Mouse (Mus musculus) lung, embryonic 14.5 days (tissue): ENCODE measurements at regions not wholly inside any gene's neighbourhood (a gene's known extent, or its start where the extent isn't known, plus 50 kb on each side); places are given as distances from the start of the nearest gene placed in this dataset.
A peak's percentile ranks its signal among the peaks of the same experiment; 100 is the strongest.

Experiments
- ATAC-seq: fragments of 200-750 bp; cut with Nextera tagmentation; 2 replicates; pipeline ENCODE4 v1.8.0; 2017; ENCODE audit warnings: mild to moderate bottlenecking, moderate TSS enrichment, moderate library complexity; ENCODE audit not compliant: insufficient read depth
- DNase-seq: peaks from one replicate; pipeline ENCODE4 v3.0.0-alpha.2; 2015
- H3K27ac ChIP-seq: fragments of 300-500 bp; sonication (generic); 2 replicates; pipeline ENCODE4 v1.5.1; 2014; ENCODE audit warnings: low read depth, mild to moderate bottlenecking, moderate library complexity
- H3K27me3 ChIP-seq: fragments of 300-500 bp; sonication (generic); 2 replicates; pipeline ENCODE4 v1.6.1; 2014; ENCODE audit warnings: low read length, control low read depth; ENCODE audit not compliant: insufficient read depth
- H3K36me3 ChIP-seq: fragments of 300-500 bp; sonication (generic); 2 replicates; pipeline ENCODE4 v1.6.1; 2014; ENCODE audit warnings: control low read depth; ENCODE audit not compliant: insufficient read depth
- H3K4me1 ChIP-seq: fragments of 300-500 bp; sonication (generic); 2 replicates; pipeline ENCODE4 v1.6.1; 2014; ENCODE audit warnings: antibody characterized with exemption, control low read depth; ENCODE audit not compliant: insufficient read depth
- H3K4me2 ChIP-seq: fragments of 300-500 bp; sonication (generic); 2 replicates; pipeline ENCODE4 v1.6.1; 2014; ENCODE audit warnings: mild to moderate bottlenecking
- H3K4me3 ChIP-seq: fragments of 300-500 bp; sonication (generic); 2 replicates; pipeline ENCODE4 v1.5.1; 2014; ENCODE audit warnings: low read depth, low read length
- H3K9ac ChIP-seq: fragments of 300-500 bp; sonication (generic); 2 replicates; pipeline ENCODE4 v1.6.1; 2014
- H3K9me3 ChIP-seq: fragments of 300-500 bp; sonication (generic); 2 replicates; pipeline ENCODE4 v1.6.1; 2016; ENCODE audit warnings: low read depth, low read length, control low read depth
- CTCF ChIP-seq: IDR thresholded peaks from 2 replicates; pipeline ENCODE4 v1.5.1; 2016; ENCODE audit warnings: antibody characterized with exemption, low read depth
- WGBS: fragments of 180-500 bp; shearing (Covaris S2); extraction: QIAGEN DNeasy Blood & Tissue Kit; methylation state at CpG from one replicate; pipeline ENCODE4 v1.1.7; 2014; 5-methylcytosine and 5-hydroxymethylcytosine counted together

DNA sequence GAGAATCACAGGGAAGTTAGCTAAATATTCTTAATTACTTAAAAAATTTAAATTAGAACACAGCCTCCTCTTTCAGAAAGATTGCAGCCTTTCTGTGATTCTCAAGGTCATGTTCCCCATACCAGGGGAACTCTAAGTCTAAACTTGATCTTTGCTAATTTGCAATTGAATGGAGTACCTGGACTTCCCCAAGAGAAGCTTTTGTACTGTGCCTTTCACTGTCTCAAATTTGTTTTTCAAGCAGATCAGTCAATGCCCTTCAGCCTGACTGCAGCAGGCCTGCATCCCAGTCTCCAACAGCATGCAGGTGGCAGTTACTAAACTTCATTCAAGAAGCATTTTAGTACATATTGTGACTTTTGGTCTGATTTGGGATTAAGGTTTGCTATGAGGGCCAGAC, 611.8 kb downstream of the Snca start:
- ATAC-seq (no peak), DNase-seq (no peak)
- Histone ChIP-seq H3K27ac (no peak overlapping the region), H3K4me2 (no peak overlapping the region), H3K4me3 (no peak overlapping the region), H3K4me1 (no peaks in the 10 kb centered on the region), H3K36me3 (no peaks in the 10 kb centered on the region), H3K9ac (no peak overlapping the region), H3K9me3 (no peaks in the 10 kb centered on the region), H3K27me3 (no peaks in the 10 kb centered on the region)
- no peak for TF ChIP-seq CTCF

GRCm38 (mm10) chr6:60201548-60201947, 628.1 kb downstream of the Snca start:
- H3K9ac ChIP-seq = no peak overlapping the region
- DNase-seq (peak; percentile 57), ATAC-seq (no peak)
- no peak overlapping the region for H3K27ac ChIP-seq
- TF ChIP-seq CTCF = peak; percentile 49
- no peaks in the 10 kb centered on the region for H3K36me3 ChIP-seq
- no peak overlapping the region for H3K4me3 ChIP-seq
- no peak overlapping the region for H3K4me2 ChIP-seq
- H3K4me1 ChIP-seq = no peaks in the 10 kb centered on the region
- no peaks in the 10 kb centered on the region; the same call in 1 of the 2 replicates for H3K9me3 ChIP-seq
- 71% methylated on average over 10 of the region's 10 CpGs for WGBS
- H3K27me3 ChIP-seq = no peaks in the 10 kb centered on the region
